Mouse (Mus musculus): ENCODE results near the gene Elmo3. TPM values are rescaled to one million over a fixed set of nuclear protein-coding genes. Genes with fewer than 3 reads are reported as not detected.
"Not testable (repeated sequence)": the region's sequence is repeated elsewhere in the genome, so short reads cannot be mapped to it uniquely, and the experiment has no call there.

Gene Elmo3
- polyA plus RNA-seq, 2 experiments, result 2.5 to 4.2 TPM

GRCm38 (mm10) chr8:105290554-105291314 lies 14.7 kb upstream of the Elmo3 start:
- peaks cover 12 to 16% of the 10 kb centered on the region in 2 experiments for H3K4me1 ChIP-seq (replicated peaks; ENCODE audit: control insufficient read depth in 2 of 2, insufficient read depth in 2 of 2, low read length in 1 of 2)
- peaks cover 12% of the 10 kb centered on the region for H3K27me3 ChIP-seq (ENCODE audit: control insufficient read depth, insufficient read depth, low read length)
- H3K4me3 ChIP-seq (ENCODE audit: insufficient read depth in 1 of 2, low read depth in 2 of 2, low read length in 2 of 2), result no peak overlapping the region
- H3K27ac ChIP-seq, result no peak overlapping the region
- 20% methylated on average over 31 of the region's 31 CpGs for WGBS (ENCODE audit: insufficient replicate concordance)
- peak; percentile 77 to 81 (median 77) for DNase-seq (ENCODE audit: low read depth in 3 of 3, low spot score in 3 of 3)
- TF ChIP-seq EP300 (IDR thresholded peaks at IDR 0.05; ENCODE audit: low read depth) (no peak), CTCF (IDR thresholded peaks at IDR 0.05; ENCODE audit: low read depth) (peak; percentile 98)
- no peaks in the 10 kb centered on the region for H3K9me3 ChIP-seq (ENCODE audit: control insufficient read depth, low read length)
- H3K9ac ChIP-seq (replicated peaks), result no peak overlapping the region
- no peak overlapping the region; the same call in 1 of the 2 replicates for H3K4me2 ChIP-seq (ENCODE audit: low read depth)
- 0 out of 2 replicates have a peak, but pooled peaks have one; percentile 16 for ATAC-seq (ENCODE audit: insufficient read depth)
- no peaks in the 10 kb centered on the region for H3K36me3 ChIP-seq (replicated peaks; ENCODE audit: control insufficient read depth, insufficient read depth, low read depth)

- Histone ChIP-seq H3K4me1 (replicated peaks; ENCODE audit: control insufficient read depth in 2 of 2, insufficient read depth in 2 of 2, low read length in 1 of 2) (peaks cover 12 to 20% of the 10 kb centered on the region in 2 experiments), H3K27me3 (ENCODE audit: control insufficient read depth, insufficient read depth, low read length) (peaks cover 12% of the 10 kb centered on the region)
- not testable (repeated sequence) for H3K4me3 ChIP-seq (ENCODE audit: insufficient read depth in 1 of 2, low read depth in 2 of 2, low read length in 2 of 2); DNase-seq (ENCODE audit: low read depth in 3 of 3, low spot score in 3 of 3); ATAC-seq (ENCODE audit: insufficient read depth); H3K9ac ChIP-seq (replicated peaks); H3K36me3 ChIP-seq (replicated peaks; ENCODE audit: control insufficient read depth, insufficient read depth, low read depth); H3K27ac ChIP-seq; H3K9me3 ChIP-seq (ENCODE audit: control insufficient read depth, low read length); H3K4me2 ChIP-seq (ENCODE audit: low read depth)
- WGBS (ENCODE audit: insufficient replicate concordance), result 71% methylated on average over 8 of the region's 8 CpGs
Observed at GRCm38 (mm10) chr8:105291364-105291763, 14.0 kb upstream of the Elmo3 start.

- not testable (repeated sequence) for H3K4me3 ChIP-seq (ENCODE audit: insufficient read depth in 1 of 2, low read depth in 2 of 2, low read length in 2 of 2); H3K36me3 ChIP-seq (replicated peaks; ENCODE audit: control insufficient read depth, insufficient read depth, low read depth); DNase-seq (ENCODE audit: low read depth in 3 of 3, low spot score in 3 of 3); ATAC-seq (ENCODE audit: insufficient read depth); H3K4me2 ChIP-seq (ENCODE audit: low read depth); H3K9me3 ChIP-seq (ENCODE audit: control insufficient read depth, low read length); H3K9ac ChIP-seq (replicated peaks); H3K27ac ChIP-seq
- H3K27me3 ChIP-seq (ENCODE audit: control insufficient read depth, insufficient read depth, low read length), result peaks cover 12% of the 10 kb centered on the region
- peak; percentile 31; the same call in 1 of the 2 replicates for TF ChIP-seq CTCF (IDR thresholded peaks at IDR 0.05; ENCODE audit: low read depth)
- peaks cover 16 to 24% of the 10 kb centered on the region in 2 experiments for H3K4me1 ChIP-seq (replicated peaks; ENCODE audit: control insufficient read depth in 2 of 2, insufficient read depth in 2 of 2, low read length in 1 of 2)
- WGBS (ENCODE audit: insufficient replicate concordance), result 47% methylated on average over 3 of the region's 3 CpGs
Observed at GRCm38 (mm10) chr8:105291802-105292201, 13.6 kb upstream of the Elmo3 start.

- Histone ChIP-seq H3K4me2 (ENCODE audit: low read depth) (no peak overlapping the region), H3K4me3 (ENCODE audit: insufficient read depth in 1 of 2, low read depth in 2 of 2, low read length in 2 of 2) (no peak overlapping the region), H3K27ac (no peak overlapping the region), H3K4me1 (replicated peaks; ENCODE audit: control insufficient read depth in 2 of 2, insufficient read depth in 2 of 2, low read length in 1 of 2) (peaks cover 20 to 29% of the 10 kb centered on the region in 2 experiments), H3K9me3 (ENCODE audit: control insufficient read depth, low read length) (no peaks in the 10 kb centered on the region), H3K9ac (replicated peaks) (no peak overlapping the region), H3K27me3 (ENCODE audit: control insufficient read depth, insufficient read depth, low read length) (peaks cover 12% of the 10 kb centered on the region), H3K36me3 (replicated peaks; ENCODE audit: control insufficient read depth, insufficient read depth, low read depth) (no peaks in the 10 kb centered on the region)
- 73% methylated on average over 7 of the region's 7 CpGs for WGBS (ENCODE audit: insufficient replicate concordance)
- DNase-seq (ENCODE audit: low read depth in 3 of 3, low spot score in 3 of 3) (no peak), ATAC-seq (ENCODE audit: insufficient read depth) (no peak)
- TF ChIP-seq EP300 (IDR thresholded peaks at IDR 0.05; ENCODE audit: low read depth) (no peak), CTCF (IDR thresholded peaks at IDR 0.05; ENCODE audit: low read depth) (no peak)
Observed at GRCm38 (mm10) chr8:105292471-105292870, 12.9 kb upstream of the Elmo3 start.

- Histone ChIP-seq H3K27ac (no peak overlapping the region), H3K27me3 (ENCODE audit: control insufficient read depth, insufficient read depth, low read length) (peaks cover 12% of the 10 kb centered on the region), H3K9ac (replicated peaks) (no peak overlapping the region), H3K4me2 (ENCODE audit: low read depth) (no peak overlapping the region), H3K36me3 (replicated peaks; ENCODE audit: control insufficient read depth, insufficient read depth, low read depth) (peaks cover under 1% of the 10 kb centered on the region; the same call in 1 of the 2 replicates), H3K9me3 (ENCODE audit: control insufficient read depth, low read length) (no peaks in the 10 kb centered on the region), H3K4me3 (ENCODE audit: insufficient read depth in 1 of 2, low read depth in 2 of 2, low read length in 2 of 2) (no peak overlapping the region), H3K4me1 (replicated peaks; ENCODE audit: control insufficient read depth in 2 of 2, insufficient read depth in 2 of 2, low read length in 1 of 2) (peaks cover 20 to 29% of the 10 kb centered on the region in 2 experiments)
- ATAC-seq (ENCODE audit: insufficient read depth) (no peak), DNase-seq (ENCODE audit: low read depth in 3 of 3, low spot score in 3 of 3) (no peak)
- TF ChIP-seq CTCF (IDR thresholded peaks at IDR 0.05; ENCODE audit: low read depth) (no peak), EP300 (IDR thresholded peaks at IDR 0.05; ENCODE audit: low read depth) (no peak)
- 81% methylated on average over 19 of the region's 19 CpGs for WGBS (ENCODE audit: insufficient replicate concordance)
Observed at GRCm38 (mm10) chr8:105293405-105293804, 12.0 kb upstream of the Elmo3 start.
